Comparison of ENCODE assay signal across 9 mouse cellular contexts in genomic region chr8:107129171-107130025, GRCm38 (mm10). TPM values are rescaled to one million over a fixed set of nuclear protein-coding genes. Genes with fewer than 3 reads are reported as not detected.
DNase-seq lines count a peak whose midpoint lies in the region; ATAC-seq lines count a peak whose summit lies in the region.
"Had no signal": no experiment of that assay in that cellular context is flagged by ENCODE, and none has a peak within 500 bp of the region (broad histone marks: within the 10 kb centered on the region; RNA-seq: fewer than 3 reads in every experiment).

No protein-coding gene starts in this region.

- H3K27ac ChIP-seq in neural tube, embryonic 13.5 days (replicated peaks): 0 out of 2 replicates have a peak overlapping the region, but pooled peaks have one; percentile 3
- H3K27ac ChIP-seq: hindbrain, embryonic 12.5 days; neural tube, embryonic 15.5 days had no signal

- H3K27me3 ChIP-seq in neural tube, embryonic 13.5 days: no peaks in the 10 kb centered on the region
- H3K27me3 ChIP-seq: hindbrain, embryonic 12.5 days; neural tube, embryonic 15.5 days had no signal

- H3K4me3 ChIP-seq in neural tube, embryonic 13.5 days: no peak overlapping the region
- H3K4me3 ChIP-seq: hindbrain, embryonic 12.5 days; neural tube, embryonic 15.5 days had no signal

- no peak for ATAC-seq in neural tube, embryonic 13.5 days (ENCODE audit: low read depth)

- no peaks in the 10 kb centered on the region for H3K36me3 ChIP-seq in neural tube, embryonic 13.5 days
- H3K36me3 ChIP-seq: hindbrain, embryonic 12.5 days; neural tube, embryonic 15.5 days had no signal

- H3K4me2 ChIP-seq in neural tube, embryonic 13.5 days: no peak overlapping the region
- H3K4me2 ChIP-seq: hindbrain, embryonic 12.5 days; neural tube, embryonic 15.5 days had no signal

- 57% methylated on average over 8 of the region's 8 CpGs for WGBS in neural tube, embryonic 13.5 days

- H3K4me1 ChIP-seq in neural tube, embryonic 13.5 days (replicated peaks): no peaks in the 10 kb centered on the region
- H3K4me1 ChIP-seq: hindbrain, embryonic 12.5 days; neural tube, embryonic 15.5 days had no signal

- no peak for DNase-seq in neural tube, embryonic 10.5 days (ENCODE audit: extremely low spot score, low spot score)
- peak; percentile 91 for DNase-seq in fat pad, adult 2 months (ENCODE audit: extremely low read depth, low read depth, low spot score)
- peak; percentile 81 for DNase-seq in kidney, postnatal 10 days
- DNase-seq in testis, postnatal 10 days (ENCODE audit: low spot score): peak; percentile 64
- no peak for DNase-seq in thymus, adult 18-20 months
- DNase-seq in embryo, embryonic 10.5 days (ENCODE audit: low spot score): no peak

- H3K9ac ChIP-seq in neural tube, embryonic 13.5 days: no peak overlapping the region
- H3K9ac ChIP-seq: hindbrain, embryonic 12.5 days; neural tube, embryonic 15.5 days had no signal

- no peaks in the 10 kb centered on the region for H3K9me3 ChIP-seq in neural tube, embryonic 13.5 days
- H3K9me3 ChIP-seq: hindbrain, embryonic 12.5 days; neural tube, embryonic 15.5 days had no signal

RNA-seq across cellular contexts. Expression of gene Cyb5b, which starts 21.0 kb away (rescaled TPM):
- 94.1 and 105 TPM in 2 replicates for polyA plus RNA-seq in neural tube, embryonic 13.5 days (2015; fragmentation: Nextera tagmentation; extraction: Ambion mirVana)

RNA-seq across cellular contexts. Expression of gene Terf2, which starts 33.1 kb away (rescaled TPM):
- polyA plus RNA-seq in neural tube, embryonic 13.5 days (2015; fragmentation: Nextera tagmentation; extraction: Ambion mirVana): 23.3 and 25.5 TPM in 2 replicates

Comparison
In these comparisons a context has a peak if more than half of its experiments do, and no peak if none do; other contexts are left out.
1. DNase-seq: peak in fat pad, adult 2 months (single experiment), kidney, postnatal 10 days (single experiment) and testis, postnatal 10 days (single experiment); none in neural tube, embryonic 10.5 days (single experiment), thymus, adult 18-20 months (0 of 2) and embryo, embryonic 10.5 days (single experiment).